Mouse (Mus musculus) liver, postnatal 0 days (tissue): ENCODE results near the gene Tnfsfm13.

Experiments used
- CTCF ChIP-seq: sonication (generic); IDR thresholded peaks from 2 replicates; pipeline ENCODE4 v1.5.1; 2016; ENCODE audit warnings: antibody characterized with exemption, low read depth
- EP300 ChIP-seq: IDR thresholded peaks from 2 replicates; pipeline ENCODE4 v1.6.1; 2016; ENCODE audit warnings: antibody characterized with exemption, low read depth, mild to moderate bottlenecking

- no peak for TF ChIP-seq CTCF
- TF ChIP-seq EP300, result no peak
Observed at GRCm38 (mm10) chr11:69656065-69656455, 39.8 kb downstream of the Tnfsfm13 start.
